Mouse (Mus musculus) cerebellum, adult 2 months (tissue): ENCODE results near the gene Atxn7l1. TPM values are rescaled to one million over a fixed set of nuclear protein-coding genes. Genes with fewer than 3 reads are reported as not detected.

ENCODE experiments used
- DNase-seq, 2 experiments: peaks; one replicate each; pipeline ENCODE4 v3.0.0; 2021
- H3K27ac ChIP-seq: fragments of 200-500 bp; 2 replicates; pipeline ENCODE4 v1.5.1; 2012; ENCODE audit warnings: low read length, control low read depth, inconsistent platforms; ENCODE audit not compliant: insufficient read depth
- H3K27me3 ChIP-seq: fragments of 200-500 bp; 2 replicates; pipeline ENCODE4 v1.6.1; 2012; ENCODE audit warnings: inconsistent platforms, mild to moderate bottlenecking, low read length, moderate library complexity; ENCODE audit not compliant: control insufficient read depth, insufficient read depth
- H3K4me1 ChIP-seq: fragments of 200-500 bp; 2 replicates; pipeline ENCODE4 v1.6.1; 2011; ENCODE audit warnings: low read length; ENCODE audit not compliant: control insufficient read depth, insufficient read depth
- H3K4me3 ChIP-seq: fragments of 200-500 bp; replicated peaks from 2 replicates; pipeline ENCODE3; 2011; ENCODE audit warnings: mild to moderate bottlenecking, low read depth, low read length, control low read depth; ENCODE audit not compliant: insufficient read depth
- CTCF ChIP-seq: fragments of 200-500 bp; IDR thresholded peaks from 2 replicates; pipeline ENCODE4 v1.5.1; 2011; ENCODE audit warnings: low read depth, mild to moderate bottlenecking, control low read depth, low read length, moderate library complexity, borderline replicate concordance; ENCODE audit not compliant: insufficient read depth
- POLR2A ChIP-seq: fragments of 200-500 bp; IDR thresholded peaks from 2 replicates; pipeline ENCODE4 v1.6.1; 2011; ENCODE audit warnings: low read length, control low read depth, borderline replicate concordance; ENCODE audit not compliant: insufficient read depth
- WGBS: fragments of 180-500 bp; shearing (Covaris S2); methylation state at CpG from one replicate; pipeline ENCODE4 v1.1.7; 2018; 5-methylcytosine and 5-hydroxymethylcytosine counted together
- polyA plus RNA-seq: library from polyadenylated mRNA; depleted of rRNA; stranded (reverse); fragments of >200 nt; gene quantifications from 2 replicates; pipeline ENCODE4 v1.2.3, GENCODE M21; 2012; rRNA removed

Gene Atxn7l1
- polyA plus RNA-seq, 1 experiment: 38.7 TPM

GRCm38 (mm10) chr12:33388842-33389241 is 241.3 kb downstream of the Atxn7l1 start:
- 6% methylated on average over 5 of the region's 5 CpGs for WGBS
- peak; percentile 85 for TF ChIP-seq CTCF
- no peak for TF ChIP-seq POLR2A
- no peak overlapping the region for H3K27ac ChIP-seq
- no peaks in the 10 kb centered on the region for H3K4me1 ChIP-seq
- peak; percentile 67 to 68 for DNase-seq
- H3K4me3 ChIP-seq: no peak overlapping the region
- H3K27me3 ChIP-seq: no peaks in the 10 kb centered on the region

GRCm38 (mm10) chr12:33390844-33391560 is 243.5 kb downstream of the Atxn7l1 start:
- no peak for DNase-seq
- no peaks in the 10 kb centered on the region for H3K4me1 ChIP-seq
- H3K27ac ChIP-seq: no peak overlapping the region
- H3K4me3 ChIP-seq: no peak overlapping the region
- TF ChIP-seq POLR2A (no peak), CTCF (no peak)
- 40% methylated on average over 2 of the region's 2 CpGs for WGBS
- no peaks in the 10 kb centered on the region for H3K27me3 ChIP-seq

- WGBS: 16% methylated on average over 24 of the region's 24 CpGs
- H3K27ac ChIP-seq: no peak within 1 kb of the TSS
- H3K4me3 ChIP-seq: no peak within 1 kb of the TSS
- H3K4me1 ChIP-seq: no peaks in the 10 kb centered on the region
- peak; percentile 13 to 19 for DNase-seq
- no peaks in the 10 kb centered on the region for H3K27me3 ChIP-seq
- no peak for TF ChIP-seq POLR2A
- no peak for TF ChIP-seq CTCF
These were observed 247.5 kb downstream of the Atxn7l1 start, which contains the start of gene Efcab10 for GRCm38 (mm10) chr12:33394804-33395623. Gene Efcab10 (plus strand): TSS chr12:33394854.

GRCm38 (mm10) chr12:33403265-33403693 is 255.8 kb downstream of the Atxn7l1 start:
- no peak for DNase-seq
- TF ChIP-seq POLR2A (no peak), CTCF (no peak)
- Histone ChIP-seq H3K27ac (no peak overlapping the region), H3K27me3 (no peaks in the 10 kb centered on the region), H3K4me1 (no peaks in the 10 kb centered on the region), H3K4me3 (no peak overlapping the region)
- 75% methylated on average over 7 of the region's 7 CpGs for WGBS

- no peak for DNase-seq
- H3K4me3 ChIP-seq: no peak overlapping the region
- no peak overlapping the region for H3K27ac ChIP-seq
- H3K27me3 ChIP-seq: no peaks in the 10 kb centered on the region
- H3K4me1 ChIP-seq: no peaks in the 10 kb centered on the region
- WGBS: 38% methylated on average over 5 of the region's 5 CpGs
- TF ChIP-seq POLR2A (no peak), CTCF (no peak)
These were observed 257.5 kb downstream of the Atxn7l1 start for GRCm38 (mm10) chr12:33404996-33405395.

GRCm38 (mm10) chr12:33405398-33406026 is 258.0 kb downstream of the Atxn7l1 start:
- 40% methylated on average over 6 of the region's 6 CpGs for whole genome bisulfite sequencing
- H3K4me1 ChIP-seq: no peaks in the 10 kb centered on the region
- no peak for DNase-seq
- TF ChIP-seq POLR2A (no peak), CTCF (no peak)
- no peaks in the 10 kb centered on the region for H3K27me3 ChIP-seq
- no peak overlapping the region for H3K4me3 ChIP-seq
- no peak overlapping the region for H3K27ac ChIP-seq

GRCm38 (mm10) chr12:33411580-33412151 is 264.2 kb downstream of the Atxn7l1 start:
- DNase-seq: no peak
- Histone ChIP-seq H3K27ac (no peak overlapping the region), H3K27me3 (no peaks in the 10 kb centered on the region), H3K4me3 (no peak overlapping the region), H3K4me1 (no peaks in the 10 kb centered on the region)
- TF ChIP-seq CTCF (no peak), POLR2A (no peak)
- 62% methylated on average over 6 of the region's 6 CpGs for WGBS

Other genes with a start within 250 kb of the Atxn7l1 start
- gene Sypl, start 193.8 kb upstream of the Atxn7l1 start, polyA plus RNA-seq: 53.6 and 54.7 TPM in 2 replicates
- gene Cdhr3, start 54.8 kb upstream of the Atxn7l1 start, polyA plus RNA-seq: 1.4 TPM in 2 replicates
- gene Efcab10, start 247.2 kb downstream of the Atxn7l1 start, polyA plus RNA-seq: 0.95 and 1.5 TPM in 2 replicates